8 mouse cellular contexts compared by ENCODE assay signal in genomic region chr17:70852011-70852685, GRCm38 (mm10). TPM values are rescaled to one million over a fixed set of nuclear protein-coding genes. Genes with fewer than 3 reads are reported as not detected.
DNase-seq lines count a peak whose midpoint lies in the region; ATAC-seq lines count a peak whose summit lies in the region.

No protein-coding gene starts in this region.

- no peaks in the 10 kb centered on the region for H3K36me3 ChIP-seq in neural tube, embryonic 11.5 days (ENCODE audit: control insufficient read depth, insufficient read depth, low read length)
- no peaks in the 10 kb centered on the region for H3K36me3 ChIP-seq in heart, embryonic 11.5 days (ENCODE audit: control insufficient read depth, insufficient read depth, low read length)
- H3K36me3 ChIP-seq in kidney, embryonic 14.5 days (ENCODE audit: control insufficient read depth, insufficient read depth, low read length): no peaks in the 10 kb centered on the region

- H3K4me3 ChIP-seq in neural tube, embryonic 11.5 days (ENCODE audit: low read depth, low read length): peak overlapping the region; percentile 73
- peak overlapping the region; percentile 66 for H3K4me3 ChIP-seq in heart, embryonic 11.5 days (ENCODE audit: low read depth, low read length)
- peak overlapping the region; percentile 45 for H3K4me3 ChIP-seq in kidney, embryonic 14.5 days (ENCODE audit: low read length)

- ATAC-seq in neural tube, embryonic 11.5 days (ENCODE audit: insufficient read depth, low FRiP score, low TSS enrichment): no peak
- ATAC-seq in heart, embryonic 11.5 days (replicated peaks; ENCODE audit: insufficient number of reproducible peaks, low FRiP score, low TSS enrichment): no peak
- ATAC-seq in kidney, embryonic 14.5 days (ENCODE audit: low FRiP score, low TSS enrichment): no peak

- no peaks in the 10 kb centered on the region for H3K9me3 ChIP-seq in neural tube, embryonic 11.5 days (ENCODE audit: control insufficient read depth, low read length)
- H3K9me3 ChIP-seq in heart, embryonic 11.5 days (replicated peaks; ENCODE audit: control insufficient read depth, low read length): no peaks in the 10 kb centered on the region
- no peaks in the 10 kb centered on the region for H3K9me3 ChIP-seq in kidney, embryonic 14.5 days (ENCODE audit: control insufficient read depth, low read length)

- DNase-seq in neural tube, embryonic 11.5 days (ENCODE audit: low spot score): peak; percentile 49
- no peak for DNase-seq in neural tube, embryonic 10.5 days (ENCODE audit: extremely low spot score, low spot score)
- DNase-seq in c-Kit-positive CD71-positive TER-119-positive erythroid progenitor cells, embryonic 14.5 days (ENCODE audit: low spot score): peak; percentile 20
- peak; percentile 79 for DNase-seq in lung, postnatal 36 days
- DNase-seq in spleen, adult 18-20 months: peak; percentile 69 to 79
- no peak for DNase-seq in frontal cortex, postnatal 25 days (ENCODE audit: low spot score in 2 of 2)

- under 1% methylated on average over 29 of the region's 29 CpGs for WGBS in neural tube, embryonic 11.5 days
- under 1% methylated on average over 29 of the region's 29 CpGs for WGBS in heart, embryonic 11.5 days (ENCODE audit: insufficient replicate concordance)
- WGBS in kidney, embryonic 14.5 days: under 1% methylated on average over 29 of the region's 29 CpGs

- 0 out of 2 replicates have a peak, but pooled peaks cover 3% of the 10 kb centered on the region for H3K4me1 ChIP-seq in neural tube, embryonic 11.5 days (ENCODE audit: control insufficient read depth, insufficient read depth, low read length)
- no peaks in the 10 kb centered on the region for H3K4me1 ChIP-seq in heart, embryonic 11.5 days (ENCODE audit: control insufficient read depth, insufficient read depth, low read length)
- peaks cover 9% of the 10 kb centered on the region; the same call in 1 of the 2 replicates for H3K4me1 ChIP-seq in kidney, embryonic 14.5 days (ENCODE audit: control insufficient read depth, insufficient read depth, low read length)

- peak overlapping the region; percentile 97 for H3K4me2 ChIP-seq in neural tube, embryonic 11.5 days (ENCODE audit: low read depth)
- H3K4me2 ChIP-seq in heart, embryonic 11.5 days: peak overlapping the region; percentile 98
- H3K4me2 ChIP-seq in kidney, embryonic 14.5 days (replicated peaks; ENCODE audit: low read depth, low read length): peak overlapping the region; percentile 75

- H3K9ac ChIP-seq in neural tube, embryonic 11.5 days (ENCODE audit: low read length): peak overlapping the region; percentile 92
- H3K9ac ChIP-seq in heart, embryonic 11.5 days (ENCODE audit: low read depth, low read length): peak overlapping the region; percentile 81
- H3K9ac ChIP-seq in kidney, embryonic 14.5 days (ENCODE audit: low read depth, low read length): peak overlapping the region; percentile 70

- H3K27ac ChIP-seq in neural tube, embryonic 11.5 days (ENCODE audit: low read depth, low read length): peak overlapping the region; percentile 96
- H3K27ac ChIP-seq in heart, embryonic 11.5 days (ENCODE audit: low read depth, low read length): peak overlapping the region; percentile 95
- H3K27ac ChIP-seq in kidney, embryonic 14.5 days (ENCODE audit: low read depth, low read length): peak overlapping the region; percentile 98

- H3K27me3 ChIP-seq in neural tube, embryonic 11.5 days (ENCODE audit: control insufficient read depth, insufficient read depth, low read length): no peaks in the 10 kb centered on the region
- no peaks in the 10 kb centered on the region for H3K27me3 ChIP-seq in heart, embryonic 11.5 days (ENCODE audit: control insufficient read depth, insufficient read depth, low read length)
- no peaks in the 10 kb centered on the region for H3K27me3 ChIP-seq in kidney, embryonic 14.5 days (ENCODE audit: control insufficient read depth, insufficient read depth, low read length)

RNA-seq across cellular contexts. Expression of gene Tgif1, which starts 1.2 kb away (rescaled TPM):
- polyA plus RNA-seq in neural tube, embryonic 11.5 days (2014; fragmentation: Nextera tagmentation; extraction: Ambion mirVana): 63.8 and 66.2 TPM in 2 replicates
- polyA plus RNA-seq in heart, embryonic 11.5 days (2014; fragmentation: Nextera tagmentation; extraction: Ambion mirVana): 27.1 and 31.5 TPM in 2 replicates
- 82.8 and 88.6 TPM in 2 replicates for polyA plus RNA-seq in kidney, embryonic 14.5 days (2014; fragmentation: Nextera tagmentation; extraction: Ambion mirVana)

Comparison
In these comparisons a context has a peak if more than half of its experiments do, and no peak if none do; other contexts are left out.
1. DNase-seq: peak in neural tube, embryonic 11.5 days (single experiment), c-Kit-positive CD71-positive TER-119-positive erythroid progenitor cells, embryonic 14.5 days (single experiment), lung, postnatal 36 days (single experiment) and spleen, adult 18-20 months (2 of 2); none in neural tube, embryonic 10.5 days (single experiment) and frontal cortex, postnatal 25 days (0 of 2).
2. Peak in every context shown above with its lines, with median percentiles within 50 percentile points of each other: H3K27ac ChIP-seq, H3K4me2 ChIP-seq, H3K4me3 ChIP-seq and H3K9ac ChIP-seq.